Mouse (Mus musculus) naive thymus-derived CD4-positive, alpha-beta T cell, adult 2 months (primary cell): ENCODE data around the gene Mylk4.

ENCODE experiments used
- DNase-seq: peaks from one replicate; pipeline ENCODE4 v3.0.0-alpha.2; 2011; ENCODE audit warnings: low read depth

Gene Mylk4

DNA sequence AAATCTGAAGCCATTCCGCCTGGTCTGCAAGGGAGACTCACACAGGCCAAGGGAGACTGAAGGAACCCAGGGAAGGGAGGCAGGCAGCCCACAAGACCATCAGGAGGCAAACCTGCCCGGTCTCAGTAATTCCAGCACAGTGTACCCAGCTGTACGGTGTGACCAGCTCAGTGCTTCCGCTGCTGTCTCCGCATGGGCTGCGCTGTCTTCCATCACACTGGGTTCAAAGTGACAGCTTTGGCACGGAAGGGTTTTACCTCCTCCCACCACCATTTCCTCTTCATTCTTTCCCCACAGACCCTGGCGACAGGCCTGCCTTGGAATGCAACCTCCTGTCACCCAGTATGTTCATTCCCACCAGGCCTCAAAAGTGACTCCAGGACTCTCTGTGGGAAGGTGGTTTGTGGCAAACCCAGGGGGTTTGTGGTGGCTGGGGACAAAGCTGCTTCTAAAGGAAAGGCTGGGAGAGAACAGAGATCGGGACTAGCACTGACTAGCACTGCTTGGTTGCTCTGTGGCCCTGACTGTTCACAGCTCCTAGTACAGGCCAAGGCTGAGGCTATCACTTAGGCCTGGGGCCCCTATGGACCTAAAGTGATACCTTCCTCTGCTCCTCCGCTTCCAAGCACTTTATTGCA lies 77.0 kb downstream of the Mylk4 start:
- no peak for DNase-seq

DNA sequence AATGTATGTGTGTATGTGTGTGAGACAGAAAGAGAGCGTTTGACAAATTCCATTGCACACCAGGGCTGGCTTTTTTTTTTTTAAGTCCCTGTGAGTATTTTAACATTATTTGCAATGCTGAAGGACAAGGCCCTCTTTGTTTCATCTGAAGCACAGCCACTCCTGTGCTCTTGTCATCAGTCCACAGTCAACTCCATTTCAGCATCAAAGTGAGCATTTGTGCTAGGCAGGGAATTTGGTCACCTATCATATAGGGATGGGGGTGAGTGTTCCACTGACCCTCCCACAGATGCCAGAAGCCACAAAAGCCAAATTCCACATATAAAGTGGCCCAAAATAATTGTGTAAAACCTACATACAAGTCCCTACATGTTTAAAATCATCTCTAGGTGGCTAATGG lies 78.4 kb downstream of the Mylk4 start:
- no peak for DNase-seq

DNA sequence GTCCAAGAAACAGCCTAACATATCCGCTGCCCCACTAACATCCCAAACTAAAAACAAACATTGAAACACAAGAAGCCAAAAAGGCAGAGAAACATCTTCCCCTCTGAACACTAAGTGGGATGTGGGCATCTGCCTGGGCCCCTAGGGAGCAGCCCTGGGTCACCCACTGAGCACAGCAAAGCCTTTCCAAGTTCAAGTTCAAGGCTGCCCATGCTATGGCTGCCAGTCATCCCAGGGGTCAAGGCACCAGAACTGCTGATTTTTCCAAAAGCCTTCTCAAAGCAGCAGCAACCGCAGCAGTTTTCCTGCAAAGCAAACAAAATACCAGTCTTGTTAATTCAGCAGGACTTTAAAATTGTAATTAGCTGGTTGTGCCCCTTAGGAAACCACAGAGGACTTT lies 78.8 kb downstream of the Mylk4 start:
- no peak for DNase-seq

DNA sequence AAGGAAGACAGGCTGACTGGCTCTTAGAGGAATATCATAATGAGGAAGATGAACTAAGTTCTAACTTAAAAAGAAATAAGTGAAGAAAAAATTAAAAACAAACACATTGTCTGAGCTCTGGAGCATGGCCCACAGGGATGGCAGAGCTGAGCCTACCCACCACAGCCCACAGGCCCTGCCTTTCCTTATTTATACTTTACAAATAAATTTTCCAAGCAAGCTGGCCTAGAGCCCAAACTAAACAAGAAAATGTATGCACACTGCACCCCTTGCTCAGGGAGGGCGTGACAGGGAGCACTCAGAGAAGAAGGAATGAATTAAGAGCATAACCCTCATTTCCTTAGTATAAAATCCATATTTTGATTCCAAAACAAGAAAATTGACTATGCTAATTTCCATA lies 82.2 kb downstream of the Mylk4 start:
- no peak for DNase-seq

DNA sequence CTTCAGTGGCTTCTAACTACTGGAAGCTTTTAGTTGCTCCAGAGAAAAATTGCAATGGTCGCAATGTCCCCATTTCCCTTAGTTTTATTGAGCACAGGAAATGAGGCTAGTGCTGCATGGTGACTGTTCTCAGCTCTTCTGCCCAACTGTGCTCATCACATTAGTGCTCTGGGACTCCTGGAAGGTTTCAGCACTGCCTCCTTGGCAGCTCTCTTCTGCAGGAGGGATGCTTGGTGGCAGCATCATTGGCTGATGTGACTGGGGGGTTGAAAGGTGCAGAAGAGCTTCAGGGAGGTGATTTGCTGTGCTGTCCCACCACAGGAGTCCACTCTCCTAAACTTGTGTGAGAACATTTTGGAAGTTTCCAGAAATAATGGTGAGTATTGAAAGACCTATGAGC lies 84.4 kb downstream of the Mylk4 start:
- no peak for DNase-seq

DNA sequence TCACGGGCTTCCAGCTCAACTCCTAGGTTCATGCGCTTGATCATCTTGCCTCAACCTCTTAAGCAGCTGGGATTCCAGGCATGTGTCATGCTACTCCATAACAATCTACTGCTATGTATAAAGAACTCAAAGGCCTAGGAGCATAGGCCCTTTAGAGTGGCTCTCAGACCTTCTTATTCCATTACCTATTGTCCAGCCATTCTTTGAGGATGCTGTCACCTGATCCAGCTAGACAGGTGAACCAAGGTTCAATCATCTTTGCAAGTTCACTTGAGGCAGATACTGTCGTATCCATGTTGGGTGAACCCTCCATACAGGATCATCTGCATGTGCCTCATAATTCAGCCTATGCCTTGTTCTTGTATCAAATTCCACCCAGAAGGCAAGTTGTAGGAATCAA lies 84.8 kb downstream of the Mylk4 start:
- no peak for DNase-seq

DNA sequence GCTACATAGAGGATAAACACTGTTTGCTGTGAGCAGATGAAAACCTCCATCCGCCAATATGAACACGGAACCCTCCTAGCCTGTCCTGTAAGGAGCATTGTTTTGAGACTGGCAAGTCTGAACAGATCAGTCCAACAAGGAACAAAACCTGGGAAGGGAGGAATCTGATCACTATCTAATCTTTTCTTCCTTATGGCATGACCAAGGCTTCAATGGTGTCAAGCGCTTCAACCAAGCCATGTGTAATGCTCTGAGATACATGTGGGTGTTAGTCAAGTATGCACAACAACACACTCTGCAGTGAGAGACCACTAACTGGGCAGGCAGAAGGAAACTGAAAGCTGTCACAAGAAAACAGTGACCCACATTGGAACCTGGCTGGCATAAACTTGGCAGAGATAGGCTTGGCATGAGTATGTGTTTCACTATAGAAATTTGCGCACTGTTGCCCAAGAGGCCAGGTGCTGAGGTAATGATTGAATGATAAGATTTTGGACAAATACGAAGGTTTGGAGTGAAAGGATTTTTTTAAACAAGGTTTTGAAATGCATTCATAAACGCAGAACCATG lies 89.8 kb downstream of the Mylk4 start:
- DNase-seq: no peak

DNA sequence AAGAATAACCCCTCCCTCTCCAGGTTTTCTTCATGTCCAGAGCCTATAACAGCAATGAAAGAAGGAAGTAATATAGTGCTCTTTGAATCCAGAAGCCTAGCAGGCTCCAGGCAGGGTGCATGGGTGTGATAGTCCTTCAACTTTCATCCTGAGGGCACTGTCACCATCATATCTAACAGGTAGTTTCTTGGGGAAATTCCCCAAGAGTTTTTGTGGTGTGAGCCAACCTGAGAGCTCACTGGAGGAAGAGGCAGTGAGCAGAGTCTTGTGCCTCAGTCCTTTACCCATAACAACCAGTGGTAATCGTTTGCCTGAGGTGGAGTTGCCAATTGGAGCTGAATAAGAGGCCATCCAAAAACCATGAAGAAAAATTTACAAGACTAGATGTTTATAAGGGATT lies 91.2 kb downstream of the Mylk4 start:
- DNase-seq: no peak

DNA sequence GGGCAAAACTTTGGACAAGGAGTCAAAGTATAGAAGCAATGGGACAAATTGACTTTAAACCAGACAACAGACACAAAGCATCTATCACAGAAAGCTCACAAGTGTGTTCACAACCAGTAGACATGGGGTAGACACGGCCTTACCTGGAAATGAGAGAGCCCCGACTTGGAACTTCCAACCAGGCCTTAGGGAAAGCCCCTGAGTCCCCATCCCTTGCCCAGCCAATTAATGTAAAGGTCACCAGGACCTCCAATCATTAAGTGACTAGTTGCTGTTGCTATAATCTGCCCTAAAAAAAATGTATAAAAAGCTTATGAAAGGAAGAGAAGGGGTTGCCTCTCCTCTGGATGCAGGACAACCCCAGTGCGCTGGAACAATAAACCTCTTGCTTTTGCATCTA lies 93.5 kb downstream of the Mylk4 start:
- no peak for DNase-seq

DNA sequence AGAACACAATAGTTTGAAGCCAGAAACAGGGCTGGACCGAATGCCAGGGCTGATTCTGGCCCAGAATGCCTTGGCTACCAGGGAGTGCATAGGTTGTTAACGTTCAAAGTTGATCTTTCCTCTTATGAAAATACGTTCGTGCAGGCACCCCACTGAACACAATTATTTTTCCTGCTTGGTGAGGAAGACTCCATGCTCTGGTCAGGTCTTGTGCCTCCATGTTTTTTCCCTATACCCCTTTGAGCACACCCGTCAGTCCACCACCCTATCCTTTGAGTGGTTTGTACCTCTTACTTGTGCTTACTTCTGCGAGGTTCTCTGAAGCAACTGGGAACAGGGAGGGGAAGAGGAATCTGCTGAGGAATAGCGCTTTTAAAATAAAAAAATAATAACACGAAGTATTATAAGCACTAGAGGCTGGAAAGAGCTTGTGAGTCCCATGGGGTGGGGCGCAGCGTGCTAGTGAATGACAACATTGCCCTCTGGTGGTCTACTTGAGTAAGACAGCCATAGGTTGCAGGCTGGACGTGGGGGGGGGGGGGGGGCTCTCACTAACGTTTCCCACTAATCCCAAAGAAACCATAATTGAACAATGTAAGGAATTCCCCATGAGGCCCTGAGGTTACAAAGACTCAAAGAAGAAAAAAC lies 102.8 kb downstream of the Mylk4 start:
- DNase-seq: peak; percentile 73

DNA sequence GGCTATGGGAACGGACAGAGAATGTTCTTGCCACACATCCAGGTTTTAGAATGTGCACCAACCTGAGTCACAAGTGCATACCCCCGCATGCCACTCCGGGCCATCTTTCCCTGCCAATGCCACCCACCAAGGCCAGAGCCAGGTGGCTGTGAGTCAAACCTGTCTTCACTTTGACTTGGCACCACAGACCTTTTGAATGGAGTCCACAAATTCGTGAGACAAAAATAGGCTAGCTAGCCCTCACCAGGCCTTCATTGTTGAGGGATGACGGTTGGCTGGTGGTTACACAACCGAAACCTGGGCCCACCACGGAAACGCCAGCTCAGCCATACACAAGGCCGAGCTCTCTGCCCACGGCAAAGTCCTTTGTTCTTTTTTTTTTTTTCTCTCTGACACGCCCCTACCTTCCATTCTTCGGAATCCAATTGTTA lies 103.6 kb downstream of the Mylk4 start:
- DNase-seq: no peak

DNA sequence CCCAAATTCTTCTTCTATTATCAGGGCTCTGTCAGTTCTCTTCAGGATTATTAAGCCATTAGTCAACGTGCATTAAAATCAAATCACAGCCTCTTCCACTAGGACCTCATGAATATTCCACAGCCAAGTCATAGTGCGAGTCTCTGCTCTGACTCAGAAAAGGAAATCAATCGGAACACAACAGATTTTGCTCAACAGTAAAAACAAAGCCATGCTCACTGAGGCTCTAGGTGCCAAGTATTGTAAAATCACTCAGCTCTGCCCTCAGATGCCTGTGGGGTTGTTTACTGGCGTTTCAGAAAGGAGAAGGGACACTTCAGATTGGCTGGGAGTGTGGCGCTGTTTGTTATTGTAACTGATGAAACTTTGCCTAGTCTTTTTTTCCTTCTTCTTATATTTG lies 104.8 kb downstream of the Mylk4 start:
- no peak for DNase-seq

DNA sequence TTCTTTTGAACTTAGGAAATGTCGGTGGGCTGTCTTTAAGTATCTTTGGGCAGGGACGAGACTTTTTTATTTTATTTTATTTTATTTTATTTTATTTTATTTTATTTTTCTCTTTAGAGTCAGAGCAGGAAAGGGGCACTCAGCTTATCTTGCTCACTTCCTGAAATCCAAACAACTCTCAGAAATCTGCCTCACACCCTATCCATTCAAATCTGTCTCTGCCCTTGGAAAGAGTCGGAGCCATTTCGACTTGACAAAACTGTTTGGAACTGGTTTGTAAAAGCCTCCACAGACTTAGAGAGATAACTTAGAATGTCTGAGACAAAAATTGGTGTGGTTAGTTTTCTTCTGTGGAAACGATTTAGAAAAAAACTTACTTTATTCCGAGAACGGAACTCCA lies 113.0 kb downstream of the Mylk4 start:
- DNase-seq: no peak

DNA sequence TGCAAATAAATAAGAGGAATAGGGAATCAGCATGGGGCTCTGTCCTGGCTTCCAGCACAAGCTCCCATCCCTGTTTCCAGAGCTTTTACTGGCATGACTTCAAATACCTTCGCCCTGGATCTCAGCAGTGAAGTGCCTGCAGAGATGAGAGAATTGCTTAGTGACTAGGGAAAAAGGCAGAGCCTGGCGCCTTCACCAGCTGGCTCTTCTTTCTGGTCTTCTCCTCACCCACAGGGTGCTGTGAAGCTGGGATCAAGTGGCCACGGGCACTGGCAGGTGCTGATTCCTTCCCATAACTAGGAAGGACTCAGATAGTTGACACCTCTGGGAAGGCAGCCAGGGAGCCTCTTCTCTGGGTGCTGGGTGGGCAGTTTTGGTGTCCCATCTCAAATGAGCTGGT lies 115.5 kb downstream of the Mylk4 start:
- no peak for DNase-seq

DNA sequence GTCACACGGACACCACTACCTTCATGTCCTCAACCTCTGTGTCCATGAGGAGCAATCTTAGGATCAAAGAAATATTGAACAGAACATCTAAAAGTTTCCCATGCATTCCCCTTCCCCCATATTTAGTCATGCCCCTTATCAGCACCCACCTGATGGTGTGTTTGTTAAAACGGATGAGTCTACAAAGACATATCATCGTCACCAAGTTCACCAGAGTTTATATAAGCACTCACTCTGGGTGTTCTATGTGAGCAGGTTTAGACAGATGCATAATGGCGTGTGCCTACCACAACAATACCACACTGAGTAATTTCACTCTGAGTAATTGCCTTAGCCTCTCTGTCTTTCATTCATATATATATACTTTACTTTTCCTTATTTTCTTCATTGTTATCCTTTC lies 116.4 kb downstream of the Mylk4 start:
- DNase-seq: no peak

DNA sequence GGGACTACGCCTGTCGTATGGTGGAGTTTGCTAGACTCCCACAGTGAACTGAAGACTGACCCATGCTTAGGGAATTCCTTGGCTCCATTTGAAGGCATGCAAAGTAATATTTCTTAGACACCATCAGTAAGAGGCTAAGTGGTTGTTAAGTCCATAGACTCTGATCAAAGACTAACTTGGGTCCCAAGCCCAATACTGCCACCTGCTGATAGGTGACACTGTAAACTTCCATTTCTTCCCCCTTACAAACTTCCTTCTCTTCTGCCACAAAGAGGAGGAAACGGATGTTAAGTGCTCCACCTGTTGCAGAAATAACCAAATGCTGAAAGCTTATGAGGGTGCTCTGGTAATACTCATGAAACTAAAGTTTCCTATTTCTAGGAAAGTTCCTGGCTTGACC lies 121.7 kb downstream of the Mylk4 start:
- DNase-seq: peak; percentile 30

DNA sequence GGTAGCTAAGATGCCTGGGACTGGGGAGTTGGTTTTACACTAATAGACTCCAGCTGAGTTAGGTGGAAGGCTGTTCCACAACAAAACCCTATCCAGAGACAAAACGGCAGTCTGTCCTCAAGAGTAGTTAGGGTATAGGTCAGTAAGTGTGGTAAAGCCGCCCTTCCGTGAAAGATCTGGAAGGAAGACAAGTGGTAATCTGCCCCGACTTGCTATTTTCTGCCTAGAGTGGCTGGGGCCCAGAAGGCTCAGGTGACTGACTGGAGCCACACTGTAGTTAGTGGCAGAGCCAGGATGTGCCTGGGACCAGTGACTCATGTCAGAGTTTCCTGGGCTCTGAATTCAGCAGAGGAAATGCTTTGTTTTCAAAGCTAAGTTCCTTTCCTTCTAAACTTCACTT lies 123.5 kb downstream of the Mylk4 start:
- DNase-seq: peak; percentile 9

DNA sequence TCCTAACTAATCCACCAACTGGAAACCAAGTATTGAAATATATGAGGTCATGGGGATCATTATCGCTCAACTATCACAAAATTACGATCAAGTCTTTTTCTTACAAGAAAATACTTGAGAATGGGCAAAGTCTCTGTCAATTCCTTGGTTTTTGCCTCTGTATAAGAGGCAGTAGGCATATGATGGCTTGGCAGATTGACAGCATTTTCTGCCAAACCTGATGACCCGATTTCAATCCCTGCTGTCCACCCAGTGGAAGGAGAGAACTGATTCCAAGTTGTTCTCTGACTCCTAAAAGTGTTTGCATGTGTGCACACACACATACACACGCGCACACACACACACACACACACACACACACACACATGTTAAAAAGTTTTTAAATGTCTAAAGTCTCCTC lies 124.5 kb downstream of the Mylk4 start:
- DNase-seq: no peak

DNA sequence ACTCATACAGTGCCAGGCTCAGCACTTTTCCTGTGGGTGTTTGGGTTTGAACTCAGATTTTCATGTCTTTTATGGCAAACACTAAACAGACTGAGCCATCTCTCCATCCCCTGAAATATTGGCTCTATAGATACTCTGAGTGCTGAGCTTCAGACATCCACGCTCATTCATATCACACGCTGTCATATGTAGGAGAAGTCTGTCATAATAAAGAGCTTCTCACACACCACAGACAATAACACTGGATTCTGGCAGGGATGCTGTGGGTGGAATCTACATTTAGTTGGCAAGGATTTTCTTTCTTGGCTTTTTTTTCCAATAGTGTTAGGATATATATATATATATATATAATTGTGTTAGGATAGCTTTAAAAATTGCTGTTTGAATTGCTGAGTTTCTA lies 126.2 kb downstream of the Mylk4 start:
- DNase-seq: no peak
